ENCODE assay signal across 14 mouse cellular contexts in the genomic region with DNA sequence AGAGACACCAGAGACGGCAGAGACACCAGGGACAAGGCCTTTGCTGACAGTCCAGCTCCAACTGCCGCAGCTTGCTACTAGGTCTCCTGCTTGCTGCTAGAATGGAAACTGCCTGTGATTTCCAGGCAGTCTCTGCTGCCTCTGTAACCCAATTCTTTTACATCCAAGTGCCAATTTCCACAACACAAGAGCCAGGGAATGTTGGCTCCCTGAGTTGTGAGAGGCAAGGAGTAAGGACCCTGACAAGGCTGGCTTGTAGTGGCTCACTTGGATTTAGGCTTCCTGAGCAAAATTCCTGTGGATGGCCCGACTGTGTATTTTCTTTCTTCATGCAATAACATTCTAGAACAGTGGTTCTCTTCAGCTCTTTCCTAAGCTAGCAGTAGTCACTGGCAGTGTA.
A peak's percentile ranks its signal among the peaks of the same experiment; 100 is the strongest.
DNase-seq lines count a peak whose midpoint lies in the region; ATAC-seq and TF ChIP-seq lines count a peak whose summit lies in the region.
"Had no signal": no experiment of that assay in that cellular context is flagged by ENCODE, and none has a peak within 500 bp of the region (broad histone marks: within the 10 kb centered on the region; RNA-seq: fewer than 3 reads in every experiment).

No protein-coding gene starts in this region.

- DNase-seq in frontal cortex, adult 2 months (ENCODE audit: extremely low spot score in 1 of 2, low spot score in 1 of 2) = peak; percentile 4 to 17
- DNase-seq in frontal cortex, postnatal 25 days (ENCODE audit: low spot score in 2 of 2) = no peak
- DNase-seq in lung, postnatal 14 days = peak; percentile 3
- DNase-seq in lung, postnatal 4 days = no peak
- peak; percentile 44 for DNase-seq in gastrocnemius, adult 2 months
- peak; percentile 3 for DNase-seq in lung, postnatal 25 days (ENCODE audit: low spot score)
- DNase-seq in kidney, postnatal 10 days = no peak
- DNase-seq: adrenal gland, postnatal 25 days; cerebellum, adult 18-20 months; liver, postnatal 0 days; thymus, postnatal 14 days had no signal

- no peak overlapping the region for H3K4me3 ChIP-seq in gastrocnemius, adult 2 months
- no peak overlapping the region for H3K4me3 ChIP-seq in hindbrain, embryonic 13.5 days
- H3K4me3 ChIP-seq: midbrain, embryonic 15.5 days had no signal

- no peak for ATAC-seq in hindbrain, embryonic 13.5 days (ENCODE audit: low FRiP score)
- ATAC-seq: intestine, postnatal 0 days; liver, postnatal 0 days; midbrain, embryonic 15.5 days had no signal

- H3K36me3 ChIP-seq in hindbrain, embryonic 13.5 days = no peaks in the 10 kb centered on the region
- H3K36me3 ChIP-seq: midbrain, embryonic 15.5 days had no signal

- H3K4me1 ChIP-seq in hindbrain, embryonic 13.5 days (replicated peaks) = no peaks in the 10 kb centered on the region
- H3K4me1 ChIP-seq: midbrain, embryonic 15.5 days had no signal

- H3K4me2 ChIP-seq in hindbrain, embryonic 13.5 days = no peak overlapping the region
- H3K4me2 ChIP-seq: midbrain, embryonic 15.5 days had no signal

- 78% methylated on average over 3 of the region's 3 CpGs for WGBS in hindbrain, embryonic 13.5 days

- no peaks in the 10 kb centered on the region for H3K27me3 ChIP-seq in hindbrain, embryonic 13.5 days
- H3K27me3 ChIP-seq: midbrain, embryonic 15.5 days had no signal

- H3K27ac ChIP-seq in gastrocnemius, adult 2 months = peak overlapping the region; percentile 43
- no peak overlapping the region for H3K27ac ChIP-seq in hindbrain, embryonic 13.5 days
- H3K27ac ChIP-seq: midbrain, embryonic 15.5 days had no signal

- intact Hi-C loops in gastrocnemius, adult 2 months (cut with DNase I) = loop anchor here (10.0 kb wide), 1 partner anchor 1726 kb away; no protein-coding TSS in a partner anchor

- H3K9me3 ChIP-seq in hindbrain, embryonic 13.5 days = no peaks in the 10 kb centered on the region
- H3K9me3 ChIP-seq: midbrain, embryonic 15.5 days had no signal

- no peak overlapping the region for H3K9ac ChIP-seq in hindbrain, embryonic 13.5 days
- H3K9ac ChIP-seq: liver, postnatal 0 days; midbrain, embryonic 15.5 days had no signal

- TF ChIP-seq CTCF in gastrocnemius, adult 2 months (IDR thresholded peaks at IDR 0.05) = no peak

Comparison
In these comparisons a context has a peak if more than half of its experiments do, and no peak if none do; other contexts are left out.
1. DNase-seq: peak in frontal cortex, adult 2 months (2 of 2), lung, postnatal 14 days (single experiment), gastrocnemius, adult 2 months (single experiment) and lung, postnatal 25 days (single experiment); none in frontal cortex, postnatal 25 days (0 of 2), lung, postnatal 4 days (0 of 2) and kidney, postnatal 10 days (single experiment).